Mouse (Mus musculus): ENCODE results near the gene Prrt2.

DNA sequence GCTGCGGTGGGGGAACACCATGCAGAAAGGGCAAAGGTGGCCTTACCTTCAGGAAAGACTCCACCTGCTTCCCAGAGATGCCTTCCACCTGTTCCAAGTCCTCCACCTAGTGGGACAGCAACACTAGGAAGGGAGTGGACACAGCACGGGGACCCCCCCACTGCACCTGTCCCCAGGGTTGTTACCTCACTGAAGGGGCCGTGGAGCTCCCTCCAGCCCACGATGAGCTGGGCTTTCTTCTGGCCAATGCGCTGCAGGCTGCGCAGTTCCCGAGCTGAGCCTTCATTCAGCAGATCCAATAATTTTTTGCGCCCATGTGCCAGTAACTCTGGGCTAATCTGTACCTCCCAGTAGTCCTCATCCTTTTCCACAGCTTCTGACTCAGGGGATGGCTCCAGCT lies 6.9 kb upstream of the Prrt2 start:
- TF ChIP-seq CTCF (IDR thresholded peaks at IDR 0.05; ENCODE audit: insufficient read depth, low read depth, low read length), result no peak
- no peak for TF ChIP-seq POLR2A (IDR thresholded peaks at IDR 0.05; ENCODE audit: insufficient read depth, low read depth, low read length)
